Mouse (Mus musculus) cortical plate, adult 2 months (tissue): ENCODE measurements around the gene Sec14l5.

Experiments used
- CTCF ChIP-seq: fragments of 200-500 bp; IDR thresholded peaks from 2 replicates; pipeline ENCODE4 v1.5.1; 2011; ENCODE audit warnings: mild to moderate bottlenecking, control low read depth, low read length; ENCODE audit not compliant: insufficient read depth; ENCODE audit errors: extremely low read depth
- POLR2A ChIP-seq: fragments of 200-500 bp; IDR thresholded peaks from 2 replicates; pipeline ENCODE4 v1.6.1; 2011; ENCODE audit warnings: mild to moderate bottlenecking, low read length, control low read depth; ENCODE audit not compliant: insufficient read depth; ENCODE audit errors: extremely low read depth

DNA sequence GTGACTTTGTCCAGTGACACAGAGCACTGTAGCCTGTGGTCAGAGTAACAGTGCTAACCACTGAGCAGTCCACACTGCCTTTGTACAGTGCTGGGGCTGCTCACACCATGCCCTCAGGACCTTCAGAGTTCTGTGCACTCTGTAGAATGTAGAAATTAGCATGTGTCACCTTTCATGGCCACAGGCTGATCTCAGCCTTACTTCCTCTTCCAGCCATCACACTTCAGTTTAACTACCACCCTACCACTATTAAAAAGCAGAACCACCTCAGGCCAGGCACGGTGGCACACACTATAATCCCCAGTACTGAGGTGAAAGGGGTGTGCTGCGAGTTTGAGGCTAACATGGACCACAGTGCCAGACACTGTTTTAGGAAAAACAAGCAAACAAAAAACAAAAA is 63.5 kb downstream of the Sec14l5 start:
- TF ChIP-seq CTCF (no peak), POLR2A (no peak)
